ENCODE assay signal across 8 mouse cellular contexts in genomic region chr13:98353709-98354089, GRCm38 (mm10). TPM values are rescaled to one million over a fixed set of nuclear protein-coding genes. Genes with fewer than 3 reads are reported as not detected.
DNase-seq lines count a peak whose midpoint lies in the region; ATAC-seq and TF ChIP-seq lines count a peak whose summit lies in the region.

No protein-coding gene starts in this region.

- H3K4me2 ChIP-seq in lung, embryonic 15.5 days, result peak overlapping the region; percentile 88
- H3K4me2 ChIP-seq in forebrain, embryonic 12.5 days, result peak overlapping the region; percentile 62
- H3K4me2 ChIP-seq in limb, embryonic 12.5 days, result peak overlapping the region; percentile 80

- H3K4me3 ChIP-seq in lung, embryonic 15.5 days, result peak overlapping the region; percentile 42
- peak overlapping the region; percentile 54 for H3K4me3 ChIP-seq in forebrain, embryonic 12.5 days (replicated peaks)
- H3K4me3 ChIP-seq in limb, embryonic 12.5 days (replicated peaks), result peak overlapping the region; percentile 50
- H3K4me3 ChIP-seq in small intestine, adult 2 months (ENCODE audit: low read depth, low read length), result peak overlapping the region; percentile 53

- no peak for TF ChIP-seq CTCF in small intestine, adult 2 months (IDR thresholded peaks at IDR 0.05; ENCODE audit: extremely low read depth, insufficient read length, insufficient replicate concordance, low read depth, low read length)

- no peaks in the 10 kb centered on the region for H3K9me3 ChIP-seq in lung, embryonic 15.5 days
- H3K9me3 ChIP-seq in forebrain, embryonic 12.5 days, result no peaks in the 10 kb centered on the region
- no peaks in the 10 kb centered on the region for H3K9me3 ChIP-seq in limb, embryonic 12.5 days

- peaks cover 93% of the 10 kb centered on the region for H3K27me3 ChIP-seq in lung, embryonic 15.5 days
- peaks cover 85% of the 10 kb centered on the region for H3K27me3 ChIP-seq in forebrain, embryonic 12.5 days
- peaks cover 87% of the 10 kb centered on the region for H3K27me3 ChIP-seq in limb, embryonic 12.5 days
- H3K27me3 ChIP-seq in small intestine, adult 2 months (ENCODE audit: control insufficient read depth, insufficient read depth, low read length), result peaks cover 73% of the 10 kb centered on the region

- whole genome bisulfite sequencing in lung, embryonic 15.5 days, result under 1% methylated on average over 13 of the region's 13 CpGs
- under 1% methylated on average over 13 of the region's 13 CpGs for WGBS in forebrain, embryonic 12.5 days
- WGBS in limb, embryonic 12.5 days, result under 1% methylated on average over 13 of the region's 13 CpGs
- WGBS in small intestine, adult 2 months, result 5% methylated on average over 13 of the region's 13 CpGs

- peaks cover 23% of the 10 kb centered on the region for H3K4me1 ChIP-seq in lung, embryonic 15.5 days
- peaks cover 32% of the 10 kb centered on the region for H3K4me1 ChIP-seq in forebrain, embryonic 12.5 days
- H3K4me1 ChIP-seq in limb, embryonic 12.5 days (replicated peaks), result peaks cover 24% of the 10 kb centered on the region
- peaks cover 8% of the 10 kb centered on the region for H3K4me1 ChIP-seq in small intestine, adult 2 months (ENCODE audit: control insufficient read depth, insufficient read depth, insufficient read length, low read length)

- peak; percentile 2; the same call in 1 of the 2 replicates for ATAC-seq in lung, embryonic 15.5 days (ENCODE audit: borderline replicate concordance, extremely low read depth, low FRiP score, low TSS enrichment)
- peak; percentile 21; the same call in 1 of the 2 replicates for ATAC-seq in forebrain, embryonic 12.5 days (ENCODE audit: low FRiP score)
- no peak for ATAC-seq in limb, embryonic 12.5 days (ENCODE audit: insufficient number of reproducible peaks, insufficient read depth, low FRiP score, low TSS enrichment, low read depth)

- no peak for TF ChIP-seq POLR2A in small intestine, adult 2 months (IDR thresholded peaks at IDR 0.05; ENCODE audit: low read depth, low read length)

- H3K27ac ChIP-seq in lung, embryonic 15.5 days, result no peak overlapping the region
- H3K27ac ChIP-seq in forebrain, embryonic 12.5 days, result no peak overlapping the region
- no peak overlapping the region for H3K27ac ChIP-seq in limb, embryonic 12.5 days
- H3K27ac ChIP-seq in small intestine, adult 2 months (ENCODE audit: insufficient read depth, low read depth, low read length), result no peak overlapping the region

- no peak overlapping the region for H3K9ac ChIP-seq in lung, embryonic 15.5 days
- H3K9ac ChIP-seq in forebrain, embryonic 12.5 days, result no peak overlapping the region
- no peak overlapping the region for H3K9ac ChIP-seq in limb, embryonic 12.5 days (replicated peaks)

- DNase-seq in lung, postnatal 4 days, result no peak
- no peak for DNase-seq in right cerebral cortex, adult 18-20 months
- no peak for DNase-seq in adrenal gland, postnatal 4 days (ENCODE audit: low spot score in 2 of 2)
- DNase-seq in thymus, adult 18-20 months, result no peak

- no peaks in the 10 kb centered on the region for H3K36me3 ChIP-seq in lung, embryonic 15.5 days
- no peaks in the 10 kb centered on the region for H3K36me3 ChIP-seq in forebrain, embryonic 12.5 days (replicated peaks)
- H3K36me3 ChIP-seq in limb, embryonic 12.5 days, result no peaks in the 10 kb centered on the region
- no peaks in the 10 kb centered on the region for H3K36me3 ChIP-seq in small intestine, adult 2 months (ENCODE audit: control insufficient read depth, insufficient read depth, low read length)

RNA-seq across cellular contexts. Expression of gene Foxd1, which starts 0.3 kb away (rescaled TPM):
- polyA plus RNA-seq in lung, embryonic 15.5 days (2015; fragmentation: Nextera tagmentation; extraction: Ambion mirVana), result 0.04 and 0.06 TPM in 2 replicates
- 2.6 and 4.2 TPM in 2 replicates for polyA plus RNA-seq in forebrain, embryonic 12.5 days (2016; fragmentation: Nextera tagmentation; extraction: Ambion mirVana)
- polyA plus RNA-seq in limb, embryonic 12.5 days (2016; fragmentation: Nextera tagmentation; extraction: Ambion mirVana), result 0.17 and 0.25 TPM in 2 replicates
- polyA plus RNA-seq in small intestine, adult 2 months (2012; rRNA removed), result not detected in 2 replicates
- 1 to 10 TPM; 2.3 to 3.7 TPM for total RNA-seq in adrenal gland, postnatal 4 days (2021)

RNA-seq across cellular contexts. Expression of gene Btf3, which starts 36.9 kb away (rescaled TPM):
- 652 and 689 TPM in 2 replicates for polyA plus RNA-seq in lung, embryonic 15.5 days (2015; fragmentation: Nextera tagmentation; extraction: Ambion mirVana)
- 693 and 699 TPM in 2 replicates for polyA plus RNA-seq in forebrain, embryonic 12.5 days (2016; fragmentation: Nextera tagmentation; extraction: Ambion mirVana)
- 760 and 773 TPM in 2 replicates for polyA plus RNA-seq in limb, embryonic 12.5 days (2016; fragmentation: Nextera tagmentation; extraction: Ambion mirVana)
- 37.8 and 80.5 TPM in 2 replicates for polyA plus RNA-seq in small intestine, adult 2 months (2012; rRNA removed)
- 100 to 1,000 TPM; 464 TPM for total RNA-seq in adrenal gland, postnatal 4 days (2021)
